Mouse (Mus musculus) limb, embryonic 11.5 days (tissue): ENCODE data around the gene Ank3. TPM values are rescaled to one million over a fixed set of nuclear protein-coding genes. Genes with fewer than 3 reads are reported as not detected.

ENCODE experiments used
- ATAC-seq: fragments of 200-750 bp; cut with Nextera tagmentation; 2 replicates; pipeline ENCODE4 v1.8.0; 2017; ENCODE audit warnings: low read depth; ENCODE audit not compliant: insufficient number of reproducible peaks, low FRiP score, low TSS enrichment
- DNase-seq: peaks from one replicate; pipeline ENCODE4 v3.0.0-alpha.2; 2015; ENCODE audit warnings: low spot score
- H3K27ac ChIP-seq: fragments of 300-500 bp; sonication (generic); replicated peaks from 2 replicates; pipeline ENCODE4 v1.5.1; 2014; ENCODE audit warnings: low read depth, mild to moderate bottlenecking, low read length
- H3K27me3 ChIP-seq: fragments of 300-500 bp; sonication (generic); 2 replicates; pipeline ENCODE4 v1.6.1; 2014; ENCODE audit warnings: mild to moderate bottlenecking, low read length, mixed read lengths; ENCODE audit not compliant: control insufficient read depth, insufficient read depth
- H3K36me3 ChIP-seq: fragments of 300-500 bp; sonication (generic); 2 replicates; pipeline ENCODE4 v1.6.1; 2014; ENCODE audit warnings: mild to moderate bottlenecking, low read length, moderate library complexity, mixed read lengths; ENCODE audit not compliant: control insufficient read depth, insufficient read depth
- H3K4me1 ChIP-seq: fragments of 300-500 bp; sonication (generic); 2 replicates; pipeline ENCODE4 v1.6.1; 2014; ENCODE audit warnings: low read length, mixed read lengths; ENCODE audit not compliant: control insufficient read depth, insufficient read depth
- H3K4me2 ChIP-seq: fragments of 300-500 bp; sonication (generic); 2 replicates; pipeline ENCODE4 v1.6.1; 2014; ENCODE audit warnings: low read depth, mild to moderate bottlenecking, moderate library complexity; ENCODE audit not compliant: severe bottlenecking
- H3K4me3 ChIP-seq: fragments of 300-500 bp; sonication (generic); 2 replicates; pipeline ENCODE4 v1.5.1; 2014; ENCODE audit warnings: low read depth, low read length
- H3K9ac ChIP-seq: fragments of 300-500 bp; sonication (generic); 2 replicates; pipeline ENCODE4 v1.6.1; 2014; ENCODE audit warnings: mild to moderate bottlenecking, low read length
- H3K9me3 ChIP-seq: fragments of 300-500 bp; sonication (generic); 2 replicates; pipeline ENCODE4 v1.6.1; 2016; ENCODE audit warnings: low read length; ENCODE audit not compliant: control insufficient read depth
- WGBS: fragments of 180-500 bp; shearing (Covaris S2); extraction: QIAGEN DNeasy Blood & Tissue Kit; methylation state at CpG from one replicate; pipeline ENCODE4 v1.1.7; 2014; 5-methylcytosine and 5-hydroxymethylcytosine counted together
- polyA plus RNA-seq: library from polyadenylated mRNA; unstranded; fragments of >200 nt; fragmentation: Nextera tagmentation; extraction: Ambion mirVana; gene quantifications from 2 replicates; pipeline ENCODE4 v1.2.1, GENCODE M21; 2014

Ank3 gene
- polyA plus RNA-seq, 1 experiment from 2014 or later = 22.3 TPM

DNA sequence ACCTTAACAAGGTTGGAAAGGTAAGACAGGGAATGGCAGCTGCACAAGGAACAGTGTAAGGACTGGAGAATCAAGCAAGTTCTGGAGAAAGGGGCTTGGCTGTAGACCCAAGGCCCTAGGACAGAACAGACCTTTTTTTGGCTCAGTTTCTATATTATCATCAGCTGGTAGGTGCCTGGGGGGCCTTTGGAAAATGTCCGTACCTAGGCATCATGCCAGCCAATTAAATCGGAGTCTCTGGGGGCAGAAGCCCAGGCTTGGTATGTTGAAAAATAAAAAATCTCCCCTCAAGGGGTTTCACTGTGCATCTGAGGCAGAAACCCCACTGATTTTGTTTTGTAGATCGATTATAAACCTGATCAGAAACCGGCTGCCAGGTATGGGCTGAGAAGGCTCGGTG, 236.3 kb downstream of the Ank3 start:
- no peaks in the 10 kb centered on the region for H3K36me3 ChIP-seq
- H3K9ac ChIP-seq = no peak overlapping the region
- 84% methylated on average over 5 of the region's 5 CpGs for WGBS
- H3K4me2 ChIP-seq = no peak overlapping the region
- no peak for ATAC-seq
- H3K4me1 ChIP-seq = no peaks in the 10 kb centered on the region
- H3K9me3 ChIP-seq = no peaks in the 10 kb centered on the region
- no peak overlapping the region for H3K27ac ChIP-seq
- no peaks in the 10 kb centered on the region for H3K27me3 ChIP-seq
- H3K4me3 ChIP-seq = no peak overlapping the region
- DNase-seq = no peak

- H3K27ac ChIP-seq = no peak overlapping the region
- H3K9me3 ChIP-seq = no peaks in the 10 kb centered on the region
- no peak for DNase-seq
- 39% methylated on average over 11 of the region's 11 CpGs for WGBS
- H3K4me1 ChIP-seq = no peaks in the 10 kb centered on the region
- no peaks in the 10 kb centered on the region for H3K36me3 ChIP-seq
- H3K27me3 ChIP-seq = no peaks in the 10 kb centered on the region
- H3K4me2 ChIP-seq = no peak overlapping the region
- H3K9ac ChIP-seq = no peak overlapping the region
- no peak for ATAC-seq
- no peak overlapping the region for H3K4me3 ChIP-seq
These were observed 237.5 kb downstream of the Ank3 start for GRCm38 (mm10) chr10:69635910-69636656.

GRCm38 (mm10) chr10:69639138-69639537, 240.6 kb downstream of the Ank3 start:
- no peak overlapping the region for H3K4me2 ChIP-seq
- DNase-seq = no peak
- H3K9me3 ChIP-seq = no peaks in the 10 kb centered on the region
- H3K27me3 ChIP-seq = no peaks in the 10 kb centered on the region
- no peaks in the 10 kb centered on the region for H3K4me1 ChIP-seq
- H3K4me3 ChIP-seq = no peak overlapping the region
- H3K9ac ChIP-seq = no peak overlapping the region
- H3K27ac ChIP-seq = no peak overlapping the region
- H3K36me3 ChIP-seq = no peaks in the 10 kb centered on the region
- 87% methylated on average over 6 of the region's 6 CpGs for WGBS
- ATAC-seq = no peak

GRCm38 (mm10) chr10:69640617-69641016, 242.0 kb downstream of the Ank3 start:
- no peaks in the 10 kb centered on the region for H3K36me3 ChIP-seq
- no peak overlapping the region for H3K4me2 ChIP-seq
- ATAC-seq = no peak
- H3K4me1 ChIP-seq = no peaks in the 10 kb centered on the region
- no peak overlapping the region for H3K27ac ChIP-seq
- no peak for DNase-seq
- no peaks in the 10 kb centered on the region for H3K27me3 ChIP-seq
- no peak overlapping the region for H3K9ac ChIP-seq
- no peaks in the 10 kb centered on the region for H3K9me3 ChIP-seq
- no peak overlapping the region for H3K4me3 ChIP-seq
- 73% methylated on average over 4 of the region's 4 CpGs for WGBS

GRCm38 (mm10) chr10:69643481-69643880, 244.9 kb downstream of the Ank3 start:
- WGBS = 77% methylated on average over 3 of the region's 3 CpGs
- ATAC-seq = no peak

GRCm38 (mm10) chr10:69643986-69644385, 245.4 kb downstream of the Ank3 start:
- ATAC-seq = no peak
- Histone ChIP-seq H3K4me2 (no peak overlapping the region), H3K9me3 (no peaks in the 10 kb centered on the region), H3K36me3 (no peaks in the 10 kb centered on the region), H3K4me3 (no peak overlapping the region), H3K27me3 (no peaks in the 10 kb centered on the region), H3K9ac (no peak overlapping the region), H3K27ac (no peak overlapping the region), H3K4me1 (no peaks in the 10 kb centered on the region)
- WGBS = 85% methylated on average over 6 of the region's 6 CpGs
- DNase-seq = no peak

More at GRCm38 (mm10) chr10:69643481-69643880, 244.9 kb downstream of the Ank3 start:
- no peaks in the 10 kb centered on the region for H3K27me3 ChIP-seq
- no peaks in the 10 kb centered on the region for H3K36me3 ChIP-seq
- H3K9ac ChIP-seq = no peak overlapping the region
- DNase-seq = no peak
- H3K9me3 ChIP-seq = no peaks in the 10 kb centered on the region
- no peak overlapping the region for H3K27ac ChIP-seq
- no peak overlapping the region for H3K4me2 ChIP-seq
- H3K4me3 ChIP-seq = no peak overlapping the region
- H3K4me1 ChIP-seq = no peaks in the 10 kb centered on the region

GRCm38 (mm10) chr10:69645311-69645802, 246.8 kb downstream of the Ank3 start:
- Histone ChIP-seq H3K36me3 (no peaks in the 10 kb centered on the region), H3K4me1 (0 out of 2 replicates have a peak, but pooled peaks cover under 1% of the 10 kb centered on the region), H3K9me3 (no peaks in the 10 kb centered on the region), H3K9ac (no peak overlapping the region), H3K27me3 (no peaks in the 10 kb centered on the region), H3K4me2 (no peak overlapping the region), H3K27ac (no peak overlapping the region), H3K4me3 (no peak overlapping the region)
- ATAC-seq (no peak), DNase-seq (no peak)
- 86% methylated on average over 5 of the region's 5 CpGs for WGBS

DNA sequence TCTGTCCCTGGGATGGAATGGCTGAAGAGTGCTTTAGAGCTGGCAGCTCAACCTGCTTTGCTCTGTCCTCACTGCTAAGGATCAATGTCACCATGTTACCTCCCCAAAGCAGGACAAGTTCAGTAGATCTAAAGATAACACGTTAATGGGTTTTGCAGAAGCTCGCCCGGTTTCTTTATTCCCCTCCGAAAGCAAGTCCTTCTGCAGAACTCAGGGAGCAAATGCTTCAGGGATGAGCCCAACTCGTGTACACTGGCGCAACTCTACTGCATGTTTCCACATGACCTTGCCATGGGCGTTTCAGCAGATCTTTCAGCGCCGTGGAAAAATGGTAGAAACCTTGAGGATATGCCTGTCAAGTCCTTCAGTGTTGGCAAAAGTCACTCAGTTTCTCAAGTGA, 247.4 kb downstream of the Ank3 start:
- Histone ChIP-seq H3K27ac (no peak overlapping the region), H3K4me2 (no peak overlapping the region), H3K27me3 (no peaks in the 10 kb centered on the region), H3K36me3 (no peaks in the 10 kb centered on the region), H3K4me3 (no peak overlapping the region), H3K4me1 (0 out of 2 replicates have a peak, but pooled peaks cover 3% of the 10 kb centered on the region), H3K9me3 (no peaks in the 10 kb centered on the region), H3K9ac (no peak overlapping the region)
- no peak for ATAC-seq
- 92% methylated on average over 9 of the region's 9 CpGs for WGBS
- no peak for DNase-seq
